ENCODE assay signal across 24 mouse cellular contexts in genomic region chr17:74601201-74601600, GRCm38 (mm10).
"Had no signal": no experiment of that assay in that cellular context is flagged by ENCODE, and none has a peak within 500 bp of the region (broad histone marks: within the 10 kb centered on the region; RNA-seq: fewer than 3 reads in every experiment).

No protein-coding gene starts in this region.

- H3K9ac ChIP-seq: heart, embryonic 12.5 days; hindbrain, embryonic 12.5 days; hindbrain, embryonic 14.5 days; intestine, embryonic 15.5 days; kidney, embryonic 15.5 days; limb, embryonic 12.5 days; liver, embryonic 13.5 days had no signal

- ATAC-seq: forebrain, embryonic 16.5 days; hindbrain, embryonic 16.5 days; inflammation-experienced regulatory T-cells, adult 6 months; intestine, embryonic 15.5 days; intestine, postnatal 0 days had no signal

- DNase-seq: gastrocnemius, adult 2 months; gastrocnemius, postnatal 10 days; gastrocnemius, postnatal 25 days; heart, adult 18-20 months; heart, postnatal 10 days; heart, postnatal 4 days; kidney, postnatal 25 days; liver, embryonic 13.5 days had no signal

- H3K9me3 ChIP-seq: heart, embryonic 10.5 days; heart, embryonic 12.5 days; hindbrain, embryonic 10.5 days; hindbrain, embryonic 12.5 days; intestine, embryonic 15.5 days; kidney, embryonic 15.5 days; limb, embryonic 10.5 days; limb, embryonic 12.5 days; liver, embryonic 13.5 days had no signal

- H3K4me3 ChIP-seq: gastrocnemius, adult 2 months; heart, embryonic 10.5 days; heart, embryonic 12.5 days; hindbrain, embryonic 10.5 days; hindbrain, embryonic 12.5 days; intestine, embryonic 15.5 days; kidney, embryonic 15.5 days; layer of hippocampus, adult 2 months; left cerebral cortex, adult 2 months; limb, embryonic 10.5 days; limb, embryonic 12.5 days; liver, embryonic 13.5 days had no signal

- H3K4me1 ChIP-seq: heart, embryonic 10.5 days; heart, embryonic 12.5 days; hindbrain, embryonic 10.5 days; hindbrain, embryonic 12.5 days; intestine, embryonic 15.5 days; kidney, embryonic 15.5 days; limb, embryonic 10.5 days; limb, embryonic 12.5 days; liver, embryonic 13.5 days had no signal

- H3K4me2 ChIP-seq: heart, embryonic 12.5 days; hindbrain, embryonic 12.5 days; hindbrain, embryonic 14.5 days; intestine, embryonic 15.5 days; kidney, embryonic 15.5 days; limb, embryonic 12.5 days; liver, embryonic 13.5 days had no signal

- H3K27ac ChIP-seq: gastrocnemius, adult 2 months; heart, embryonic 10.5 days; hindbrain, embryonic 10.5 days; hindbrain, embryonic 12.5 days; hindbrain, embryonic 14.5 days; intestine, embryonic 15.5 days; kidney, embryonic 15.5 days; kidney, postnatal 0 days; left cerebral cortex, adult 2 months; limb, embryonic 10.5 days; limb, embryonic 12.5 days; liver, embryonic 13.5 days had no signal

- H3K27me3 ChIP-seq: heart, embryonic 12.5 days; hindbrain, embryonic 12.5 days; intestine, embryonic 15.5 days; kidney, embryonic 15.5 days; limb, embryonic 12.5 days; liver, embryonic 13.5 days had no signal
